Mouse (Mus musculus): ENCODE results near the gene Cmc1. TPM values are rescaled to one million over a fixed set of nuclear protein-coding genes. Genes with fewer than 3 reads are reported as not detected.

Cmc1 gene
- polyA plus RNA-seq, 1 experiment from 2014 or later = 44.3 TPM

DNA sequence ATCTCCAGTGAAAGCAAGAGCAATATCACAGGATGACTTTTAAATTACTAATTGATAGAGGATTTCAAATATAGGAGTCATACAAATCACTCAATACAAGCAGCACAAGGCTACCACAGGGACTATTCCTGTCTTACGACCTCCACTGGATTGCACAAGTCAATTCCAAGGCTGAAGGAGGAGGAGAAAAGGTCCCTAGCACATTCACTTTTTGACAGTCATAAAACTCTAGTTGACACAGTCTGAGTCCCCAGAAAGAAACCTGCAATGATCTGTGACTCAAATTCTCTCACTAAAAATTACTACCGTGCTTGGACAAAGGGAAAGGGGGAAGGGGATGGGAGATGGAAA, 39.6 kb downstream of the Cmc1 start:
- no peak for ATAC-seq (ENCODE audit: insufficient number of reproducible peaks, low FRiP score)
- H3K27me3 ChIP-seq (replicated peaks) = no peaks in the 10 kb centered on the region
- no peak overlapping the region for H3K9ac ChIP-seq
- no peaks in the 10 kb centered on the region for H3K4me1 ChIP-seq (replicated peaks)
- no peak overlapping the region for H3K4me2 ChIP-seq
- H3K4me3 ChIP-seq = no peak overlapping the region
- H3K27ac ChIP-seq (ENCODE audit: poor library complexity, severe bottlenecking) = no peak overlapping the region
- no peaks in the 10 kb centered on the region for H3K9me3 ChIP-seq (replicated peaks)
- H3K36me3 ChIP-seq = peaks cover 6% of the 10 kb centered on the region; the same call in 1 of the 2 replicates
- 84% methylated on average over 2 of the region's 2 CpGs for WGBS

DNA sequence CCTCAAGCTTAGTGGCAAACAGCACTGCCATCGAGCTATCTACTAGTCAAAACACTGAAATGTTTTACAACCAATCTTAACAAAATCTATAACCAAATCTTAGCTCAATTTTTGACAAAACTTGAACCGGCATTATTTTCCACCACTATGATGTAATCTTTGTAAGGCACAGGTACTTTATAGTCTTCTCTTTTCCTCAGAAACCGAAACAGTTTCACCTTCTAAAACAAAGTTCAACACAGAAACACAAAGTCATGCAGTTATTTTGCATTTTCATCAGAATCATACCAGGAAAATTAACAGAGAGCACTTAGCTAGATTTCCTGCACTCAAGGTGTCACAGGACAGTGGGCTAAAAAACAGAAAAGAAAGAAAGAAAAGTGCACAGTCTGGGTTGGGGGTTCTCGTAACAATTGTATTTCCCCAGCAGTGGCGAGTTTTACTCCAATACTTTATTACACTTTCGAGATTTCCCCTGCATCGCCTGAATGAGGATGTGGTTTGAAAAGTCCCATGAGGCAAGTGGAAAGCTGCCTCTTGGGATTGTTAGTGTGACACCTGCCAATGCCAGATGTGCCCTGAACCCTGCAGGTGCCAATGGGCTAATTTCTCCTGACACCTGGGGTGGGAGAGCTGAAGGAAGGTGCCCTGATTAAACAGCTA, 40.1 kb downstream of the Cmc1 start:
- ATAC-seq (ENCODE audit: insufficient number of reproducible peaks, low FRiP score) = no peak
- peaks cover 4% of the 10 kb centered on the region; the same call in 1 of the 2 replicates for H3K36me3 ChIP-seq
- H3K9me3 ChIP-seq (replicated peaks) = no peaks in the 10 kb centered on the region
- H3K27ac ChIP-seq (ENCODE audit: poor library complexity, severe bottlenecking) = no peak overlapping the region
- H3K4me2 ChIP-seq = no peak overlapping the region
- H3K4me3 ChIP-seq = no peak overlapping the region
- 84% methylated on average over 7 of the region's 7 CpGs for WGBS
- no peaks in the 10 kb centered on the region for H3K27me3 ChIP-seq (replicated peaks)
- no peak overlapping the region for H3K9ac ChIP-seq
- H3K4me1 ChIP-seq (replicated peaks) = no peaks in the 10 kb centered on the region

DNA sequence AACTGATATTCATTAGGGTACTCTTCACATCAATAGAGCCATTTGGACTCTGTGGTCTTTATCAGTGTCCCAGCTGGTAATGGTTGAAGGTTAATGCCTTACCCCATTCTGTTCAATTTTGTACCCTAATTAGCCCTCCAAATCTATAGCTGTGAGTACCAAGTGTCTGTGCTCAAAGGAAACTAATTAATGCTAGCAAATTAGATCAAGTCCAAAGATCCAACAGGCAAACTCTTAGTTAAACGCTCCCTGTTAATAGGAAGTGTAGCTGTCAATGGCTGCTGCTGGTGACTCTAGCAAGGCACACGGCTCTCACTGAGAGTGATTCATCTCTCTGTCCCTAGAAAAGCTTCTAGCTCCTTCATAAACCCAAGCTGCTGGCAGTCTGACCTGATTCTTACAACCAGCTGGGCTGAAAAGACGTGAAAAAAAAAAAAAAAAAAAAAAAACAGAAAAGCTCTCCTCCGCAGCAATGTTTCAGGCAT, 41.4 kb downstream of the Cmc1 start:
- Histone ChIP-seq H3K27me3 (replicated peaks) (no peaks in the 10 kb centered on the region), H3K4me3 (no peak overlapping the region), H3K4me2 (no peak overlapping the region), H3K4me1 (replicated peaks) (no peaks in the 10 kb centered on the region), H3K27ac (ENCODE audit: poor library complexity, severe bottlenecking) (no peak overlapping the region), H3K9me3 (replicated peaks) (no peaks in the 10 kb centered on the region), H3K9ac (no peak overlapping the region), H3K36me3 (no peaks in the 10 kb centered on the region)
- ATAC-seq (ENCODE audit: insufficient number of reproducible peaks, low FRiP score) = no peak
- 74% methylated on average over 4 of the region's 4 CpGs for WGBS

DNA sequence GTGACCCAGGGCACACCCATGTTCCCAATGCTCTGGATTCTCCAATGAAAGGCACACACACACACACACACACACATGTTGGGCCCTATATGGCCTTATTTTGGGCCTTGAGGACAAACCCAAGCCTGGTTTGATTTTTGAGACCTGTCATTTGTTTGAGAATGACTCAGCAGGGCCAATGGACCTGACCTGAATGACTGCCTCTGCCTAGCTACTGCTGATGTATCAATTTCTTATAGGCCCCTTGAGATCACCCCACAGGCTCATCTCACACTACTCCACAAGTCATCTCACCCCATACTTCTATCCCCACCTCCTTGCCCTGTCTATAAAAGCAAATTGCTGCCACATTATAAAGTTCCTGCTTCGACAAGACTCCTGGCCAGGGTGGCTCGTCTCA, 48.2 kb downstream of the Cmc1 start:
- Histone ChIP-seq H3K27ac (ENCODE audit: poor library complexity, severe bottlenecking) (no peak overlapping the region), H3K27me3 (replicated peaks) (no peaks in the 10 kb centered on the region), H3K4me3 (no peak overlapping the region), H3K4me2 (no peak overlapping the region), H3K36me3 (no peaks in the 10 kb centered on the region), H3K9ac (no peak overlapping the region), H3K9me3 (replicated peaks) (no peaks in the 10 kb centered on the region), H3K4me1 (replicated peaks) (peaks cover 6% of the 10 kb centered on the region; the same call in 1 of the 2 replicates)
- ATAC-seq (ENCODE audit: insufficient number of reproducible peaks, low FRiP score) = no peak
- WGBS = 89% methylated on average over 2 of the region's 2 CpGs

DNA sequence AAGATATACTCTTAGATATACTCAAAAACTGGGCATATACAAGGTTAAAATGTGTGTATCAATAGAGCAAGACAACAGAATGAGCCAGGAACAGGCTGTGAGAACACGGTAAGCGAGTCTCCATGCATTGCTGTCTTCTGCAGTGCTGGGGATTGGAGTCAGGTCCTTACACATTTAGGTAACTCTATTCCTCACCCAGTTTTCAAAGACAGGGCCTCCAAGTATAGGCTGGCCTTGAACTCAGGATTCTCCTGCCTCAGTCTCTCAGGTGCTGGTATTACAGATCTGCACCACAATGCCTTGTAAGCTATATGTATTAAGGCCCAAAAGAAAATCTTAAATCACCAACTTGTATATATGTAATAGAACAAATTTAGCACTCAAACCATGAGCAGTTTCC, 49.5 kb downstream of the Cmc1 start:
- Histone ChIP-seq H3K4me1 (replicated peaks) (peaks cover 11% of the 10 kb centered on the region), H3K36me3 (no peaks in the 10 kb centered on the region), H3K9ac (no peak overlapping the region), H3K4me2 (no peak overlapping the region), H3K4me3 (no peak overlapping the region), H3K9me3 (replicated peaks) (no peaks in the 10 kb centered on the region), H3K27me3 (replicated peaks) (no peaks in the 10 kb centered on the region), H3K27ac (ENCODE audit: poor library complexity, severe bottlenecking) (no peak overlapping the region)
- WGBS = 94% methylated on average over 2 of the region's 2 CpGs
- no peak for ATAC-seq (ENCODE audit: insufficient number of reproducible peaks, low FRiP score)

DNA sequence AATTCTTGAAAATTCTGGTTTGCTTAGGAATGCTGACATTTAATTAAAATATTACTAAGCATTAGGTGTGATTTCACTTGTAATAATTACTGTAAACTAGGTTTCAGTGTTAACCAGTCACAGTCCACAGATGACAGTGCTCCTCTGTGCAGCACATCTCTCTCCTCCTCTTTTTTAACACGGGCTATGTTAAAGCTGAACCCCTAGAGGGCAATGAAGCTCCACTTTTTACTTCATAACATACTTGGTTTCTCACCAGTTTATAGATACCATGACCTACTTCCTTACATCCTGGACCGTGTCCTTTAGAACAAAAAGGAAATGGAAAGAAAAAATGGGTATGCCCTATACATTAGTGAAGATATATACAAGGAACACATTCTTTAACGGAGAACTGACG, 50.6 kb downstream of the Cmc1 start:
- H3K36me3 ChIP-seq = no peaks in the 10 kb centered on the region
- H3K9me3 ChIP-seq (replicated peaks) = no peaks in the 10 kb centered on the region
- no peak overlapping the region for H3K4me2 ChIP-seq
- WGBS = 50% methylated on average over 4 of the region's 4 CpGs
- no peaks in the 10 kb centered on the region for H3K27me3 ChIP-seq (replicated peaks)
- peaks cover 11% of the 10 kb centered on the region for H3K4me1 ChIP-seq (replicated peaks)
- H3K4me3 ChIP-seq = no peak overlapping the region
- no peak for ATAC-seq (ENCODE audit: insufficient number of reproducible peaks, low FRiP score)
- no peak overlapping the region for H3K27ac ChIP-seq (ENCODE audit: poor library complexity, severe bottlenecking)
- H3K9ac ChIP-seq = no peak overlapping the region

DNA sequence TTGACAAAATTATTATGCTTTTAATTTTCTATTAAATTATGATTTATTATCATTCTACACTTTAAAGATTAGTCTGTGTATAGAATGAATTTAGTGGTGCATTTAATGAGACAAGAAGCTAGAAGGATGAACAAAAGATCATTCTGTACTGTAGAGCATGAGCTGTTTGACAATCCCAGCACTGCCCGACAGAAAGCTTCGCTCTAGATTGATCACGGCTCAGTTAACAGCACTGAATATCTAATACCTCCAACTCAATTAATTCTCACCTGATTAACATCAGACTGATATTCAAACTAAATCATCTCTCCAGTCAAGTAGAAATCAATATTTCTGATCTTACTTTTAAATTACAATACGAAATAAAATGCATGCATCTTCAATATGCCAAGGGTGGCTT, 66.1 kb downstream of the Cmc1 start:
- Histone ChIP-seq H3K27me3 (replicated peaks) (no peaks in the 10 kb centered on the region), H3K9ac (no peak overlapping the region), H3K9me3 (replicated peaks) (no peaks in the 10 kb centered on the region), H3K4me2 (no peak overlapping the region), H3K36me3 (no peaks in the 10 kb centered on the region), H3K27ac (ENCODE audit: poor library complexity, severe bottlenecking) (no peak overlapping the region), H3K4me3 (no peak overlapping the region), H3K4me1 (replicated peaks) (peaks cover 10% of the 10 kb centered on the region; the same call in 1 of the 2 replicates)
- no peak for ATAC-seq (ENCODE audit: insufficient number of reproducible peaks, low FRiP score)
- 82% methylated on average over 4 of the region's 4 CpGs for WGBS

DNA sequence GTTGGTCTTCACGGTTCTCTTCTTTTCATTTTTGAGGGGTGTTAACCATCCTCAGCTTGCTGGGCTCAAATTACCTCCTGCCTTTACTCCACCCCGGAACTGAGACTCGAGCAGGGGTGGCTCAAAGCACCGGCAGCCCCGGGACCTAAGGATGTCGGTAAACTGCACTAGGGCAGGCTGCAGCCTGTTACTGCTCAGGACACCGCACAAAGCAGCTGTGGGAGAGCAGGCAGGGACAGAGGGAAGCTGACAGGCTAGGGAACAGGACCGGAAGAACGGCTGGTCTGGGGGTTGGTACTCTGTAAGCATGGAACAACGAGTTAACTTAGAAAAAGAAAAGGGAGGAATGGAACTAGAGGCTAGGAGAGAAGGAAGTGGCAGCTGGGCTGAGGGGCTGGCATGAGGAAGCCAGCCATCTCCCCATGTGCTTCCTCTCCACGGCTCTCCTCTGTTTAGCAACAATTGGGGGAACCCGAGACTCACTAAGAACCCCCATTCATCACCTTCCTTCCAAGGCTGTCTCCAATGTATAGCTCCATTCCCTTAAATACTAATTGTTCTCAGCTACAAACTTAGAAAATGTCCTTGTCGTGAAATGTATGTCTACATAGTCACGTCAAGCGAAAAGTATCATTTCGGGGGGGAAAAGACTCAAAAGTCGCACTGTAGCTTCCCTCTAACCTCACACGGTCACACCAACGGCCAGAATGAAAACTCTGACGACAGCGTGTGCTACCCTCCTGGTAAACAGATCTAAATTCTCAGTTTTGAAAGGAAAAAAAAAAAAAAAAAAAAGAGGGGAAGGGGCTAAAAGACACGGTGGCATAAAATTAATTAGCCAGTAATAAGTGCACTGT, 67.2 kb downstream of the Cmc1 start:
- ATAC-seq (ENCODE audit: insufficient number of reproducible peaks, low FRiP score) = no peak
- 39% methylated on average over 22 of the region's 22 CpGs for WGBS
- H3K27me3 ChIP-seq (replicated peaks) = no peaks in the 10 kb centered on the region
- H3K4me2 ChIP-seq = peak overlapping the region; percentile 70
- H3K9me3 ChIP-seq (replicated peaks) = no peaks in the 10 kb centered on the region
- no peak overlapping the region for H3K27ac ChIP-seq (ENCODE audit: poor library complexity, severe bottlenecking)
- H3K9ac ChIP-seq = peak overlapping the region; percentile 64
- no peaks in the 10 kb centered on the region for H3K36me3 ChIP-seq
- H3K4me3 ChIP-seq = peak overlapping the region; percentile 31
- peaks cover 10% of the 10 kb centered on the region; the same call in 1 of the 2 replicates for H3K4me1 ChIP-seq (replicated peaks)

DNA sequence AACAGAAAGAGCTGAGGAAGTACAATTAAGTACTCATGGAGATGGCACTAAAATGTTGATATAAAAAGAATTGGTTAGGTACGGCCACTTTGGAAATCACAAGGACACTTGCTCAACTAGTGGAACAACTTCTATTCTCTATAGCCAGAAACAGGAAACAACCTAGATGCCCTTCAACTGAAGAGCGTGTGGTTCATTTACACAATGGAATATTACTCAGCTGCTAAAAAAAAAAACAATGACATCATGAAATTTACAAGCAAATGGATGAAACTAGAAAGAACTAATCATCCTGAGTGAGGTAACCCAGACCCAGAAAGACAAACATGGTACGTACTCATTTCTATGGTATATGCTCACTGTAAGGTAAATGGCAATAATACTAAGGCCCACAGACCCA, 76.6 kb downstream of the Cmc1 start:
- no peak overlapping the region for H3K4me3 ChIP-seq
- no peak overlapping the region for H3K27ac ChIP-seq (ENCODE audit: poor library complexity, severe bottlenecking)
- H3K9ac ChIP-seq = no peak overlapping the region
- H3K4me2 ChIP-seq = no peak overlapping the region
- no peaks in the 10 kb centered on the region for H3K4me1 ChIP-seq (replicated peaks)
- WGBS = 92% methylated on average over 3 of the region's 3 CpGs
- H3K9me3 ChIP-seq (replicated peaks) = no peaks in the 10 kb centered on the region
- no peak for ATAC-seq (ENCODE audit: insufficient number of reproducible peaks, low FRiP score)
- H3K36me3 ChIP-seq = peaks cover 25% of the 10 kb centered on the region
- H3K27me3 ChIP-seq (replicated peaks) = no peaks in the 10 kb centered on the region

DNA sequence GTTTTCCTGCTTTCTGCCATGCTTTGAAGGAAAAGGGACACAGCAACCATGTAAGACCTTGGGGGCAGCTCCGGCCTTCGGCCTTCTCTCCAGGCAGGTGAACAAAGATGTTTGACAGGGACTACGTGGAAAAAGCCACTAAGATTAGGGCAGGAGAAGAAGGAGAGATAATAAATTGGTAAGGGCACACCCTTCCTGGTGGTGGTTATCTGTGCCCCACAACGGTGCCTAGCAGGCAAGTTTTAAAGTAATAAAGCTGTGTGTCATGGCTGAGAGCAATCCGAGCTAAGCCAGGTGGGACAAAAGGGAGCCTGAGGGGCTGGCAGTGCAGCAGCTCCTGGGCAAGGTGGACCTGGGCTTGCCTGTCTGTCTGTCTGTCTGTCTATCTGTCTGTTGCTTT, 77.9 kb downstream of the Cmc1 start:
- Histone ChIP-seq H3K27ac (ENCODE audit: poor library complexity, severe bottlenecking) (no peak overlapping the region), H3K4me3 (no peak overlapping the region), H3K27me3 (replicated peaks) (no peaks in the 10 kb centered on the region), H3K36me3 (peaks cover 38% of the 10 kb centered on the region), H3K4me2 (no peak overlapping the region), H3K9ac (no peak overlapping the region), H3K4me1 (replicated peaks) (no peaks in the 10 kb centered on the region), H3K9me3 (replicated peaks) (no peaks in the 10 kb centered on the region)
- ATAC-seq (ENCODE audit: insufficient number of reproducible peaks, low FRiP score) = no peak
- WGBS = 69% methylated on average over 5 of the region's 5 CpGs

DNA sequence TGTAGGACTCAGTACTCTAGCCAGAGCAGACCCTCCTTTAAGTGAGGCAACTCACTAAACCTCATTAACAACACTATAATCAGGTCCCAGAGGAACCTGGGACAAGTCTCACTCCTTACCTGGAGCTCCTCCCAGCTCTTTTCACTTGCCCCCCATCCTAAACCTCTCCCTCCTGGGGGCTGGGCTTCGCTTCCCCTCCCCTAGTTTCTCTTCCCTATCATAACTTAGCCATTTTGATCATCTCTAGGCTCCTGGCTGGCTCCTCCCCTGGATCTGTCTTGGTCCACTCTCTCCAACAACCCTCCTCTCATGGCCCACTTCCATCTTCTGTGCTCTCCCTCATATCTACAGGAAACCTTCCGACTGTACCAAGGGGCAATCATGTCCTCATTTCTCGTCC, 78.6 kb downstream of the Cmc1 start:
- no peak overlapping the region for H3K9ac ChIP-seq
- no peak overlapping the region for H3K27ac ChIP-seq (ENCODE audit: poor library complexity, severe bottlenecking)
- H3K27me3 ChIP-seq (replicated peaks) = no peaks in the 10 kb centered on the region
- no peak for ATAC-seq (ENCODE audit: insufficient number of reproducible peaks, low FRiP score)
- WGBS = 74% methylated on average over 3 of the region's 3 CpGs
- H3K4me3 ChIP-seq = no peak overlapping the region
- peaks cover 45% of the 10 kb centered on the region for H3K36me3 ChIP-seq
- no peaks in the 10 kb centered on the region for H3K9me3 ChIP-seq (replicated peaks)
- H3K4me1 ChIP-seq (replicated peaks) = no peaks in the 10 kb centered on the region
- no peak overlapping the region for H3K4me2 ChIP-seq

All from heart, embryonic 12.5 days (tissue).